Comparison of ENCODE assay signal across 8 mouse cellular contexts in genomic region chr9:57910254-57911160, GRCm38 (mm10). TPM values are rescaled to one million over a fixed set of nuclear protein-coding genes. Genes with fewer than 3 reads are reported as not detected.
DNase-seq lines count a peak whose midpoint lies in the region; ATAC-seq lines count a peak whose summit lies in the region.

Ubl7 (plus strand) TSS chr9:57910979.

- peaks cover 8% of the 10 kb centered on the region; the same call in 1 of the 2 replicates for H3K79me2 ChIP-seq in macrophage (ENCODE audit: inconsistent target)

- H3K36me3 ChIP-seq in hindbrain, embryonic 16.5 days (ENCODE audit: control insufficient read depth, insufficient read depth, low read length): peaks cover under 1% of the 10 kb centered on the region; the same call in 1 of the 2 replicates
- H3K36me3 ChIP-seq in macrophage (ENCODE audit: inconsistent target): peaks cover under 1% of the 10 kb centered on the region; the same call in 1 of the 2 replicates

- DNase-seq in WW6 (ENCODE audit: low read depth, low spot score): peak; percentile 61
- DNase-seq in cerebellum, postnatal 4 days (ENCODE audit: low spot score in 2 of 2): peak; percentile 58 to 85
- DNase-seq in gastrocnemius, adult 18-20 months (ENCODE audit: low spot score): peak; percentile 93
- DNase-seq in left cerebral cortex, adult 18-20 months (ENCODE audit: low spot score in 2 of 2): peak; percentile 93
- DNase-seq in right cerebral cortex, adult 18-20 months: peak; percentile 95
- peak; percentile 60 for DNase-seq in urinary bladder, postnatal 10 days (ENCODE audit: low spot score)

- peaks cover 8% of the 10 kb centered on the region for H3K4me1 ChIP-seq in hindbrain, embryonic 16.5 days (ENCODE audit: control insufficient read depth, insufficient read depth, low read depth, low read length)

- H3K9me3 ChIP-seq in hindbrain, embryonic 16.5 days (ENCODE audit: control insufficient read depth, low read length): no peaks in the 10 kb centered on the region

- peak within 1 kb of the TSS; percentile 74 for H3K27ac ChIP-seq in hindbrain, embryonic 16.5 days (ENCODE audit: low read depth, low read length)
- peak within 1 kb of the TSS; percentile 63 for H3K27ac ChIP-seq in macrophage

- H3K9ac ChIP-seq in hindbrain, embryonic 16.5 days (ENCODE audit: low read depth, low read length): peak within 1 kb of the TSS; percentile 70

- peak; percentile 98 for ATAC-seq in hindbrain, embryonic 16.5 days

- peak within 1 kb of the TSS; percentile 79 for H3K4me2 ChIP-seq in hindbrain, embryonic 16.5 days (ENCODE audit: low read length)

- H3K4me3 ChIP-seq in hindbrain, embryonic 16.5 days (ENCODE audit: low read length): peak within 1 kb of the TSS; percentile 59
- H3K4me3 ChIP-seq in macrophage (ENCODE audit: inconsistent target): peak within 1 kb of the TSS; percentile 67

- no peaks in the 10 kb centered on the region for H3K27me3 ChIP-seq in hindbrain, embryonic 16.5 days (replicated peaks; ENCODE audit: control insufficient read depth, insufficient read depth, low read length)

- WGBS in hindbrain, embryonic 16.5 days: under 1% methylated on average over 47 of the region's 47 CpGs
- 3% methylated on average over 47 of the region's 47 CpGs for WGBS in macrophage (ENCODE audit: missing documents)

RNA-seq across cellular contexts. Expression of gene Ubl7, which starts in this region (rescaled TPM):
- 10 to 100 TPM; 87.4 to 95.1 TPM for total RNA-seq in gastrocnemius, adult 18-20 months (2021)
- 169 and 177 TPM in 2 replicates for polyA plus RNA-seq in hindbrain, embryonic 16.5 days (2015; fragmentation: Nextera tagmentation; extraction: Ambion mirVana)
- 100 to 1,000 TPM; 107 to 113 TPM for total RNA-seq in left cerebral cortex, adult 18-20 months (2021)
- total RNA-seq in macrophage (2018; cell fraction: chromatin; rRNA removed): 10 to 100 TPM; 28.6 to 76.9 (median 50.0) TPM
- 10 to 100 TPM; 46.0 to 77.8 (median 58.7) TPM for total RNA-seq in macrophage (2018; cell fraction: cytosol; rRNA removed)
- 10 to 100 TPM; 23.1 to 58.2 (median 38.3) TPM for total RNA-seq in macrophage (2018; cell fraction: nucleus; rRNA removed)
- 45.4 to 61.7 TPM (median 59.7 TPM) in 3 replicates for polyA plus RNA-seq in macrophage (2018)

Comparison
In these comparisons a context has a peak if more than half of its experiments do, and no peak if none do; other contexts are left out.
1. Peak in every context shown above with its lines: DNase-seq, ATAC-seq, H3K4me3 ChIP-seq and H3K27ac ChIP-seq.